Mouse (Mus musculus) ovary, adult 2 months (tissue): ENCODE results near the gene Mrpl2. TPM values are rescaled to one million over a fixed set of nuclear protein-coding genes. Genes with fewer than 3 reads are reported as not detected.

Experiments used
- polyA plus RNA-seq: library from polyadenylated mRNA; depleted of rRNA; stranded (reverse); fragments of >200 nt; gene quantifications from 2 replicates; pipeline ENCODE4 v1.2.3, GENCODE M21; 2012; rRNA removed

Mrpl2 gene
- polyA plus RNA-seq: 113 and 159 TPM in 2 replicates

DNA sequence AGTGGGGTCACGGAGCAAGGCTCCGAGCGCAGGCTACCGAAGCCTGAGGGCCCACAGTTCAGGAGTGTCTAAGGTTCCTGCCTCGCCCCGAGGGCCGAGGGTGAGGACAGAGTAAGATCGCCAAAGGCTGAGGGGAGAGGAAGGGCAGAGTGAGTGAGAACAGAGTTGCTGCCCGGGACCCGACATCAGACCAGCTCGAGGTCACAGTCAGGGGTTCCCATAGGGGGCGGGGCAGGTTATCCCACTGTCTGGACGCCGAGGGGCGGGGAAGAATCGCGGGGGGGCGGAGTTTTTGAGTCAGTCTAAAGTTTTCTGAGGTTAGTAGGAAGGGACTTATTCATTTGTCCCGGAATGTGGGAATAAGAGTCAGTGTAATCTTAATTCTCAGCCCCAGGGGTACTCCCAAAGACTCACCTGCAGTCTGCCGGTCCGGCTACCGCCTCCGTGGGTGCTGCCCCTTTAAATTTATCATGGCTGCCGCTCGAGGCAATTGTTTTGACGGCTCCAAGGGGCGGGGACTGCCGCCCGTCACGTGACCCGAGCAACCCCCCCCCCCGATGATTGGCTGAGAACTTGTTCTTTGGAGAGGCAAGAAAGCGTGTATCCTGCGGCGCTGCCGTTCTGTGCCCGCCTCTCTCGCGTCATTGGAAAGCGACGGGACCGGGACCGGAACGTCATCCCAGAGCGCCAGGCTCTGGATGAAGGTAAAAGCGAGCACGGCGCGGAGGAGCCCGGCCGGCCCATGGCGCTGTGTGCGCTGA, at the start of gene Mrpl2, which contains the start of gene Klc4:
Gene Mrpl2, plus strand, starts transcription at position 669 of the 761 bp plus-strand sequence.
Gene Klc4, minus strand, starts transcription at position 462 of the 761 bp plus-strand sequence.

DNA sequence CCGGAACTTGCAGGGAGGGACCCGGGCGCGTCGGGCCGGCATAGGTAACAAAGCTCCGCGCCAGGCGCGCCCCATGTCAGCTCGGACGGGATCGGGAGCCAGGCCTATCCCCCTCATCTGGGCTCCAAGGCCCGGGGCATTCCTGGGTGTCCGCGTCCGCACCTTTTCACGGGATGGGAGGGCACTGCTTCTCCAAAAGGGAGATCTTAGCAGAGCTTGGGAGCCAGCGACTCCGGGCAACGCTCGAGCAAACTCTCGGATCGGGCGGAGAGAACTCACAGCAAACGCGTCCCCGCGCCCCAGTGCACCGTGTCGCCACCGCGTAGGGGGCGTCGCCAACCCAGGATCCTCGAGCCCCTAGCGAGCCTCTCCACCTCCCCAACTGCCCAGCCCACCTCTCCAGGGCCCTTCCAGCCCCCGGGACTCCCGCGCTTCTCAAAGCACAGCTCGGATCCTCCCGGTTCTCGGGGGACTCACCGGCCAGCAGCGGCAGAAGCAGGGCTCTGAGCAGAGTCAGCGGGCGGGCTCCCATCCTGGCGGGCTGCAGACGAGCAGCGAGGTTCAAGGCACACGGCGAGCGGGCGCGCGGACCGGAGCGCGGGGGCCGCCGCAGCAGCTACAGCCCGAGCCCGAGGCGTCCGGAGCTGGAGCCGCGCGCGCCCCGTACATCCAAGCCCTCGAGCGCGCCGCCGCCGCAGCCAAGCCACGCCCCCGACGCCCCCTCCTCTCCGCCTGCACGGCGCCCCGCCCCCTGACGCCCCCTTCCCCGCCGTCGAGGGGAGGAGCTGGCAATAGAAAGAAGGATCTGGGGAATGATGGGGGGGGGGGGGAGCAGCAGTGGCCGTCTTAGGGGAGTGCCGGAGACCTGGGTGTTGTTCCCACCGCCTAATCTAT, 17.0 kb upstream of the Mrpl2 start, which contains the start of gene Ptk7:
Gene Ptk7, minus strand, starts transcription at position 714 of the 894 bp plus-strand sequence.

GRCm38 (mm10) chr17:46650232-46651031, 4.4 kb downstream of the Mrpl2 start, which contains the start of gene Cul7:
Gene Cul7 (plus strand): TSS chr17:46650337.

GRCm38 (mm10) chr17:46673850-46674529, 28.0 kb downstream of the Mrpl2 start, which contains the start of gene Rrp36:
Gene Rrp36 (minus strand): TSS chr17:46674352.

GRCm38 (mm10) chr17:46678416-46678815, 32.4 kb downstream of the Mrpl2 start, which contains the start of gene Mea1:
Gene Mea1 (plus strand): TSS chr17:46678793.

DNA sequence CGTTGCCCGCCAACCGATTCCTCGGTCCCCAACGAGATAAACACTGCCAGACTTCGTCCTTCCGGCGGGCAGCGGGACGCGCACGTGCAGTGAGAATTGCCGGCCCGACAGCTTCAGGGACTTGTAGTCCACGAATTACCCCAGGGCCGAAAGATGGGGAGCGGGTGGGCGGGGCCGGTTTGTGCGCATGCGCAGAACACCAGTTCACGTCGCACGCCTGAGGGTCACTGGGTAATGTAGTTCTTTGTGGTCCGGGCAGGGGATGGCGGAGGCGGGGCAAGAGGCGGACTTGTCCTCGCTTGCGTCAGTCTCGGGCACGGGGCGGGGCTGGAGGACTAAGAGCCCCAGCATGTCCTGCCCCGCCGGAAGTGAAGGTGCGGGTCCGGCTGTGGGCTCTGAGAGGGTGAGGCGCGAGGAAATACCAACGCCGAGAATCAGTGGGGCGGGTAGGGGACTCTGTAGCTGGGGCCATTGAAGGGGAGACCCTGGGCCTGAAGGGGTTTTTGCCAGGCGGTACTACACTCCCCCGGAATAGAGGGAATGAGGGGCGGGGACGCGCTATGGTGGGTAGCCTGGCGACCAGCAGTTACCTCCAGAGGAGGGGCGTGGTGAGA, 34.8 kb downstream of the Mrpl2 start, which contains the start of gene Klhdc3:
Gene Klhdc3, minus strand, starts transcription at position 155 of the 614 bp plus-strand sequence.

Other genes with a start within 250 kb of the Mrpl2 start
- gene Crip3, start 217.3 kb upstream of the Mrpl2 start, polyA plus RNA-seq: 12.5 and 15.5 TPM in 2 replicates
- gene Slc22a7, start 207.8 kb upstream of the Mrpl2 start, polyA plus RNA-seq: not detected in 2 replicates
- 0.33 and 0.38 TPM in 2 replicates for gene Ttbk1, start 158.6 kb upstream of the Mrpl2 start, polyA plus RNA-seq
- gene Dnph1, start 149.5 kb upstream of the Mrpl2 start, polyA plus RNA-seq: 14.5 and 20.1 TPM in 2 replicates
- 50.0 and 51.9 TPM in 2 replicates for gene Cul9, start 99.8 kb upstream of the Mrpl2 start, polyA plus RNA-seq
- 385 and 401 TPM in 2 replicates for gene Srf, start 90.1 kb upstream of the Mrpl2 start, polyA plus RNA-seq
- gene Ptk7, start 16.7 kb upstream of the Mrpl2 start, polyA plus RNA-seq: 76.6 and 82.6 TPM in 2 replicates
- 31.2 and 40.1 TPM in 2 replicates for gene Klc4, start 207 bp upstream of the Mrpl2 start, polyA plus RNA-seq
- gene Cul7, start 4.1 kb downstream of the Mrpl2 start, polyA plus RNA-seq: 110 and 114 TPM in 2 replicates
- gene Rrp36, start 28.1 kb downstream of the Mrpl2 start, polyA plus RNA-seq: 41.9 and 48.7 TPM in 2 replicates
- gene Mea1, start 32.6 kb downstream of the Mrpl2 start, polyA plus RNA-seq: 53.1 and 64.5 TPM in 2 replicates
- 121 and 137 TPM in 2 replicates for gene Klhdc3, start 34.7 kb downstream of the Mrpl2 start, polyA plus RNA-seq
- gene Ppp2r5d, start 58.9 kb downstream of the Mrpl2 start, polyA plus RNA-seq: 58.2 and 71.4 TPM in 2 replicates
- gene Pex6, start 65.2 kb downstream of the Mrpl2 start, polyA plus RNA-seq: 117 and 140 TPM in 2 replicates
- gene Gnmt, start 82.9 kb downstream of the Mrpl2 start, polyA plus RNA-seq: 3.6 and 8.5 TPM in 2 replicates
- 54.0 and 61.7 TPM in 2 replicates for gene Cnpy3, start 106.0 kb downstream of the Mrpl2 start, polyA plus RNA-seq
- gene Ptcra, start 117.5 kb downstream of the Mrpl2 start, polyA plus RNA-seq: 0.10 and 0.12 TPM in 2 replicates
- 166 and 205 TPM in 2 replicates for gene 2310039H08Rik, start 126.4 kb downstream of the Mrpl2 start, polyA plus RNA-seq
- 15.6 and 18.1 TPM in 2 replicates for gene Rpl7l1, start 136.4 kb downstream of the Mrpl2 start, polyA plus RNA-seq
- gene Bicral, start 212.3 kb downstream of the Mrpl2 start, polyA plus RNA-seq: 6.5 and 8.3 TPM in 2 replicates
- 40.5 and 41.2 TPM in 2 replicates for gene Tbcc, start 244.5 kb downstream of the Mrpl2 start, polyA plus RNA-seq